Mouse (Mus musculus) T-cell, adult 2 months (primary cell): Measurements from ENCODE around the gene C2cd2l.
"Not testable (repeated sequence)": the region's sequence is repeated elsewhere in the genome, so short reads cannot be mapped to it uniquely, and the experiment has no call there.

Source experiments
- DNase-seq: peaks from one replicate; pipeline ENCODE4 v3.0.0; 2022; ENCODE audit warnings: low spot score

Gene C2cd2l

GRCm38 (mm10) chr9:44336093-44336406 is 16.0 kb upstream of the C2cd2l start:
- no peak for DNase-seq

- DNase-seq, result no peak
These were observed 15.4 kb upstream of the C2cd2l start for GRCm38 (mm10) chr9:44335331-44336092.

- peak; percentile 99 for DNase-seq
These were observed 14.6 kb upstream of the C2cd2l start, which contains the start of gene H2afx for GRCm38 (mm10) chr9:44334396-44335330. TSS of gene H2afx (plus strand) at chr9:44334694.

- DNase-seq, result no peak
These were observed 13.0 kb upstream of the C2cd2l start for GRCm38 (mm10) chr9:44332918-44333638.

DNA sequence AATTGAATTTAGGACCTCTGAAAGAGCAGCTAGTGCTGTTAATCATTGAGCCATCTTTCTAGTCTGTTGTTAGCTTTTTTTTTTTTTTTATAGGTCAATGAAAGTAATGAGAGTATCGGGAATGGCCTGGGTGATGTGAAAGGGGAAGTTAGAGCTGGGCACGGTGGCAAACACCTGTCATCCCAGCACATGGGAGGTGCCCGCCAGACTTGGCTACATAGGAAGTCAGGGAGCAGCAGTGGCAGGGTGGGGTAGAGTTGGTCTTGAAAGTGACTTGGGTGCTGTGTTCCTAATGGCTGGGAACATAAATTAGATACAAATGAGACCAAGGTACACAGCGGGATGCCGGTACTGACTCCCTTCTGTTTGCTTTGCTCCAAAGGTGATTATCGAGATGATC is 10.7 kb upstream of the C2cd2l start:
- no peak for DNase-seq

DNA sequence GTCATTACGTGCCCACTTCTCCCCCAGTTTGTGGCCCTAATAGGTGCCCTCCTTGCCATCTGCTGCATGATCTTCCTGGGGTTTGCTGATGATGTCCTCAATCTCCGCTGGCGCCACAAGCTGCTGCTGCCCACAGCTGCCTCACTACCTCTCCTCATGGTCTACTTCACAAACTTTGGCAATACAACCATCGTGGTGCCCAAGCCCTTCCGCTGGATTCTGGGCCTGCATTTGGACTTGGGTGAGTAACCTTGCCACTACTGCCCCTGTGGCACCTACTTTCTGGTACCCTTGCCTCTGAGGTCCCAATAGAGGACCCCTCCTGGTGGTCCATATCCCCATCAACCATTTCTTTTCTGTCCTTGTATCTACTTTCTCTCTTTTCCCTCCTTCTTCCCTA is 7.8 kb upstream of the C2cd2l start:
- no peak for DNase-seq

GRCm38 (mm10) chr9:44327064-44327711 is 7.1 kb upstream of the C2cd2l start:
- no peak for DNase-seq

DNA sequence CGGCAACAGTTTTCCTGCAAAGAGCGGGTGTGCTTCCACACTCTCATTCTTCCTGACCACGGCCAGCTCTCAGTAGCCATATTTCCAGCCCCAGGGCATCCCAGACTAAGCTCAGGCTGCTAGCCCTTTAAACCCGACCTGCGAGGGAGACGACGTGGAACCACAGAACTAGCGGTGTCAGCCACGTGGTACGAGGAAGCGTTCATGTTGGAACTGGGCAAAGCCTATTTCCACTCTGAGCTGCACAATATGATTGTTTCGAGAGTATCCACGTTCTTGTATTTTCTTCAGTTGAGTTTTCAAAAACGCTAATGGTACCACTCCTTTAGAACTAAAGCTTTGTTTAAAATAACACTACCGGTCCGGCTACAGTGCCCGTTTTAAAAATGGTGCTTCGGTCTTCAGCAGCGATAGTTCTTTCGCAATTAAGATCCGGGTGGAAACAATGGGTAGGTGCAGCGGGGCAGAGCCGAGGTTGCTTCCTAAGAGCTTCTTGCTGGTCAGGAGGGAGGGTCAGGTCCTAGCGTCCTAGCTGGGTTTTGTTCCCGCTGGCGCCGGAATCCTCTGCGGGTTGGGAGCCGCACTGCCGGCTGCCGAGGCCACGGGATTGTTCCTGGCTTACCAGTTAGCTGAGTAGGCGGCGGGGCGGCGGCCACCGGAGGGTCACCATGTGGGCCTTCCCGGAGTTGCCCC is 6.4 kb upstream of the C2cd2l start:
- peak; percentile 81 for DNase-seq

DNA sequence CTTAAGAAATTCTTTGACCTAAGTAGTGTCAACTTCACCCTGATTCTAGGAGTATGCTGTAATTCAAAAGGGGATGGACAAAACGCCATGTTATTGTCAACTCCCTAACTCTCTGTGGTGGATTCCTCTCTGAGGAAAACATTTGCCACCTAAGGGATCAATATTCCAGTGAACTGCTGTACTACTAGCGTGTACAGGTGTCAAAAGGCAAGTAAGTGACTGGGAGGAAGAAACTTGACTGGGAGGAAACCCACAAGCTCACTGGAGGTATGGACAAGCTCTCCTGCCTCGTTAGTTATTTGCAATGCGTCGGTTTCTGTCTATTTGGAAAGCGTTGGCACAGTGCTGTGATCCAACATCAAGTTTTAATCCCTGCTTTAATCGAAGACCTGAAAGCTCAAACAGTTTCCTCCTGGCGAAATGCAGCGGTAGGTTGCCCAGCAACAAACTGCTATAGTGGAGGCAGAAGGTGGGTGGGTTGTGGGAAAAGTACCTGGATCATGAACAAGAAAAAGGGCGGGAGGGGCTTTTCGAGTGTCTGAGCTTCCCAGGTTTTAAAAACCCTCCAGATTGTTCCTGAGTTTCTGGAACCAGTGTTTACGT is 5.8 kb upstream of the C2cd2l start, which contains the start of gene Dpagt1:
Gene Dpagt1 (plus strand): TSS at position 252 of the 603 bp plus-strand sequence.
- no peak for DNase-seq

DNA sequence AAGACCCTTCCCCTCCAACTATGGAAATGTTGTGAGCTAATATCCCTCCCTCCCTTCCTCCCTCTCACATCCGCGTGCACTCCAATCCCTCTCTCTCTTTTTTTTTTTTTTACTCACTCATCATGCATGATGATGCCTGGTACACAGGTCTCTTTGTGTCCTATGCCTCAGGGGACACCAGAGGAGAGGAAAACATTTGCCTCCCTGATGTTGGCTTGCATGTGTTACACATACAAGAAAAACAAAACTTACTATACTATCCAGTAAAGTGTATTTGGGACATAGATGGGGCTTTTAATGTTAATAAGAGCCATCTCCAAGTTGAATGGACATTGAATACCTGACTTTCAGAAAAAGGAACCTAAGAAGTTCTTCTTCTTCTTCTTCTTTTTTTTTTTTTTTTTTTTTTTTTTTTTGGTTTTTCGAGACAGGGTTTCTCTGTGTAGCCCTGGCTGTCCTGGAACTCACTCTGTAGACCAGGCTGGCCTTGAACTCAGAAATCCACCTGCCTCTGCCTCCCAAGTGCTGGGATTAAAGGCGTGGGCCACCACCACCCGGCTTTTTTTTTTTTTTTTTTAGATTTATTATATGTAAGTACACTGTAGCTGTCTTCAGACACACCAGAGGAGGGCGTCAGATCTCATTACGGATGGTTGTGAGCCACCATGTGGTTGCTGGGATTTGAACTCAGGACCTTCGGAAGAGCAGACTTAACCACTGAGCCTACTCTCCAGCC is 5.1 kb upstream of the C2cd2l start:
- not testable (repeated sequence) for DNase-seq

DNA sequence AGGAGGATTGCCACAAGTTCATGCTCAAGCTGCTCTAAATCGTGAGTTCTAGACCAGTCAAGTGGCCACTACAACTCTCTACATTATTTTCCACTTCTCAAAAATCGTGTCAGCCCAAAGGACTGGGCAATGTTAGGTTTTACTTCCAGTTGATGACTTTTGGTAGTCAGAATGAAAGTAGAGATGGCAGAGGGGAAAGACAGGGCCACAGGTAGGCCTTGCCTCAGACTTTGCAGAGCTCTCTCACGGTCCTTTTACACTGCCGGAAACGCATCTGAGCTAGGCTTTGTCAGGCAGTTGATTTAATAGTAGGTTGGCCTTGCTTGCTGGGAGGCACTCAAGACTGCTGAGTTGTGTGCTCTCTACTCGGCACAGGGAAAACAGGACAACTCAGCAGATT is 4.1 kb upstream of the C2cd2l start:
- DNase-seq, result no peak

DNA sequence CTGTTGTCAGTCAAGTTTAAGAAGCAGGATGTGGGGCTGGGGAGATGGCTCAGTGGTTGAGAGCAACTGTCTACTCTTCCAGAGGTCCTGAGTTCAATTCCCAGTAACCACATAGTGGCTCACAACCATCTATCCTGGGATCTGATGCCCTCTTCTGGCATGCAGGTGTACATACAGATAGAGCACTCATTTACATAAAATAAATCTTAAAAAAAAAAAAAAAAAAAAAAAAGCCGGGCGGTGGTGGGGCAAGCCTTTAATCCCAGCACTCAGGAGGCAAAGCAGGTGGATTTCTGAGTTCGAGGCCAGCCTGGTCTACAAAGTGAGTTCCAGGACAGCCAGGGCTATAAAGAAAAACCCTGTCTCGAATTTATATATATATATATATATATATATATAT is 3.6 kb upstream of the C2cd2l start:
- not testable (repeated sequence) for DNase-seq

DNA sequence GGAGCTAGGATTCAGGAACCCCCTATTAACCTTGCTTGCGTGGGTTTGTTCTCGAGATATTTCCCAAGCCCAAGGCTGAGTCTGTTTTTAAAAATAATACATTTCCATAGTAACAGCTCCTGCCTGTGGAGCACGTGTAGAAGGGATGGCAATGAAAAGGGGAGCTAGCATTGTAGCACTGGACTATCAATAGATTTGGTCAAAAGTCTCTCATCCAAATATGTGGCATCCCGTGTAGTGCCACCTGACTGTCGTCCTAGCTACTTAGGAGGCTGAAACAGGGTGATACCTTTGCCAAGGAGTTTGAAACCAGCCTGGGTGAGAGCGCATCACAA is 681 bp upstream of the C2cd2l start:
- no peak for DNase-seq

DNA sequence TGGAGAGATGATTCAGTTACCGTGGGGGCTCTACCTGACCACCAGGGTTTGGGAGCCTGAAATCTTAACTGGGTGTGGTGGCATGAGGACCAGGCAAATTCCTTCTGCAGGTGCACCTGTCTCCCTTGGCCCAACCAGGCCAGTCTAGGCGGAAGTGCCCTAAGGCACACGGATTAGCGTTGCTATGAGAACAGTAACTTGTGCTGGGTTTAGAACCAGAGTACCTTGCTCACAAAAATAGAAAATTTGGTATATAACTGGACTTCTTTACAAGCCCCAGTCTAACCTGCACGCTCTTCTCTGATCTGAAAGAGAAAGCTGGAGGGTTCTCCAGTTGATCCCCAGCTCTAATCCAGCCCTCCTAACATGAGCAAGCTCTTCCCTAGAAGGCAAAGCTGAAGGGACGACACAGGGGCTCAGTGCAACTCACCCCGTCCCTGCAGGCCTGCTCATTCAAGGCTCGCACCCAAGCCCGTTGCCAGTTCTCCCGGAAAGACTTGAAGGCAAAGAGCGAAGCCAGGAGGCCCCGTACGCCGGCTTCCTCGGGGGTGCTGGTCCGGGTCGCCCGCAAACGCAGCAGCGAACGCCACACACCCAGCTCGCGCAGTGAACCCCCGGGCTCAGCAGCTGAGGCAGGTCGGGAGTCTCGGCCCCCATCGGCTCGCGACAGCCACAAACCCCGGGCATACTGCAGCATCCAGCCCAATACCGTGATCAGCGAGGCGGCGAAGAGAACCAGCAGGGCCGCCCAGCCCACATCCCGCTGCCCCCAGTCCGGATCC is 789 bp downstream of the C2cd2l start:
- peak; percentile 19 for DNase-seq

- DNase-seq, result no peak
These were observed 1.3 kb downstream of the C2cd2l start for GRCm38 (mm10) chr9:44318826-44319095.

- DNase-seq, result no peak
These were observed 1.8 kb downstream of the C2cd2l start for GRCm38 (mm10) chr9:44318076-44318825.

GRCm38 (mm10) chr9:44317452-44317851 is 2.6 kb downstream of the C2cd2l start:
- no peak for DNase-seq

GRCm38 (mm10) chr9:44314910-44315309 is 5.2 kb downstream of the C2cd2l start:
- no peak for DNase-seq

- no peak for DNase-seq
These were observed 5.9 kb downstream of the C2cd2l start for GRCm38 (mm10) chr9:44314257-44314547.
